Mouse (Mus musculus): Measurements from ENCODE around the gene Gm12790.
"Not testable (repeated sequence)": the region's sequence is repeated elsewhere in the genome, so short reads cannot be mapped to it uniquely, and the experiment has no call there.

The Gm12790 gene

DNA sequence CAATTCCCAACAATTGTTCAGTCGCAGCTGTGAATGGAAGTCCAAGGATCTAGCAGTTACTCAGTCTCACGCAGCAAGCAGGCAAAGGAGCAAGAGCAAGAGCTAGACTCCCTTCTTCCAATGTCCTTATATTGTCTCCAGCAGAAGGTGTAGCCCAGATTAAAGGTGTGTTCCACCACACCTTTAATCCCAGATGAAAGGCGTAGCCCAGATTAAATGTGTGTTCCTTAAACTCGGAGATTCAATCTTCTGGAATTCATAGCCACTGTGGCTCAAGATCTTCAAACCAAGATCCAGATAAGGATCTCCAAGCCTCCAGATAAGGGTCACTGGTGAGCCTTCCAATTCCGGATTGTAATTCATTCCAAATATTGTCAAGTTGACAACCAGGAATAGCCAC is at the start of gene Gm12790:
TSS of gene Gm12790 (minus strand) at position 101 of the 400 bp plus-strand sequence.
- DNase-seq: not testable (repeated sequence)

- no peak for DNase-seq
These were observed 45.8 kb upstream of the Gm12790 start for GRCm38 (mm10) chr4:102026619-102027018.

DNA sequence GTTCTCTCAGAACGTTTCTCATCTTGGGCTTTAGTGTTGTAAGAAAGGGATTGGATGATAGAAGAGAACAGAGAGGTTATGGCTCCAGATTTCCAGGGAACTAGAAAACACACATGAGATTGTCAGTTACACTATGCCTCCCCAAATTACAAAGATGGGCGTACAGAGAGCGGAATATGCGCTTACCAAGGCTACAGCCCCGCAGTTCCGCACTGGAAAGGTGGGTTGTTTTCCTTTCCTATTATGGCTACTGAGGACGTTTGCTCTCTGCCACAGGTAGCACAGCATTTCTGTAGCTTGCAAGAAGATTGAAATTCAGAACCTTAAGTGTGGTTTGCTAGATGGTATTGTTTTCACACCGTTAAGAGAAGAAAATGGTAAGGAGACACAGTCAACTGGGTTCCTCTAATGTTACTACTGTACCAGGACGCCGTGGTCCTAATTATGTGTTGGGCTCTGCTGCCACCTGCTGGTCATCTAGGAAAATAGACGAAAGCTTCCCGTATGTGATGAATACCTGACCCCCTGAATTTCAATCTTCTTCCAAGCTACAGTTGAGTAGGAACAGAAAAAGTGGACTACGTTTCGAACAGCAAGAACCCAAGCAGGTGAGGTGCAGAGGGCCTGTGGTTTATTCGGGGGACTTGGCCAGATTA is 17.5 kb upstream of the Gm12790 start:
- DNase-seq: peak; percentile 83 to 84

DNA sequence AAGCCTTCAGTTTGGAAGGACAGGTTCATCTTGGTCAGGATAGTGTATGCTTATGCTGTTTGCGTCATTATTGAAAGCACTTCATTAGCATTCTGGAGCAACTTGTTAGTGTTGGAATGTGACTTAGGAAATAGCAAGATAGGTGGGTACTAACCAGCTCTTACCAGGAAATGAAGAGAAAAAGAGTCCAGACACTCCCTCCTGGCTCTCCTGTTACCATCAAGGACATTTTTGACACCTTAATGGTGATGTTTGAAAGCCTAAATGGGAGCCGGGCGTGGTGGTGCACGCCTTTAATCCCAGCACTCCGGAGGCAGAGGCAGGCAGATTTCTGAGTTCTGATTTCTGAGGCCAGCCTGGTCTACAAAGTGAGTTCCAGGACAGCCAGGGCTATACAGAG is 16.6 kb upstream of the Gm12790 start:
- no peak for DNase-seq

- not testable (repeated sequence) for DNase-seq
These were observed 5.5 kb upstream of the Gm12790 start, which contains the start of gene Gm12789 for GRCm38 (mm10) chr4:101986326-101986725. TSS of gene Gm12789 (plus strand) at chr4:101986626.

DNA sequence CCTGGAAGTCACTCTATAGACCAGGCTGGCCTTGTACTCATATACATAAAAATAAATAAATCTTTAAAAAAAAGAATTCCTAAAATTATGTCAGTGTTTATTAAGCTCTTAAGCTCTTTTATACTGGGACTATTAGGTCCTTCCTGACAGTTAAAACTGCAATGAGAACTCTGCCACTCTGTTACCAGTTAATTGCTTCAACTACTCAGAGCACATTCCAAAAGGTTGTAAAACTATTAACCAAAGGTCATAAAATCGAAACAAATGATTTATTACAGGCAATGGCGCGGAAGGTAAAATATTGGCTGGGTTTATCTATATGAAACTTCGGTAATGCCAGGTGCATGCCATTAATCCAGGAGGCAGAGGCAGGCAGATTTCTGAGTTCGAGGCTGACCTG is 4.8 kb upstream of the Gm12790 start:
- DNase-seq: no peak

GRCm38 (mm10) chr4:101940107-101940506 is 40.7 kb downstream of the Gm12790 start, which contains the start of gene Gm12794:
TSS of gene Gm12794 (plus strand) at chr4:101940407.
- DNase-seq: not testable (repeated sequence)
